ENCODE assay signal across 18 mouse cellular contexts in genomic region chr12:54396341-54396740, GRCm38 (mm10).
"Had no signal": no experiment of that assay in that cellular context is flagged by ENCODE, and none has a peak within 500 bp of the region (broad histone marks: within the 10 kb centered on the region; RNA-seq: fewer than 3 reads in every experiment).

No protein-coding gene starts in this region.

- H3K4me2 ChIP-seq: limb, embryonic 12.5 days; limb, embryonic 15.5 days; liver, embryonic 11.5 days; lung, embryonic 14.5 days; midbrain, embryonic 12.5 days; midbrain, embryonic 15.5 days; neural tube, embryonic 13.5 days had no signal

- DNase-seq: kidney, adult 18-20 months; kidney, adult 9 months; kidney, postnatal 14 days; kidney, postnatal 4 days; left cerebral cortex, postnatal 4 days; liver, postnatal 0 days; thymus, adult 18-20 months; thymus, postnatal 4 days had no signal

- H3K9me3 ChIP-seq: limb, embryonic 12.5 days; limb, embryonic 15.5 days; midbrain, embryonic 12.5 days; midbrain, embryonic 15.5 days; neural tube, embryonic 13.5 days had no signal

- H3K9ac ChIP-seq: limb, embryonic 12.5 days; limb, embryonic 15.5 days; liver, embryonic 14.5 days; liver, postnatal 0 days; lung, embryonic 14.5 days; midbrain, embryonic 12.5 days; midbrain, embryonic 15.5 days; neural tube, embryonic 13.5 days had no signal

- H3K27me3 ChIP-seq: limb, embryonic 12.5 days; midbrain, embryonic 12.5 days; midbrain, embryonic 15.5 days; neural tube, embryonic 13.5 days had no signal

- H3K4me1 ChIP-seq: limb, embryonic 15.5 days; midbrain, embryonic 12.5 days; midbrain, embryonic 15.5 days; neural tube, embryonic 13.5 days had no signal

- H3K27ac ChIP-seq: limb, embryonic 12.5 days; limb, embryonic 15.5 days; liver, embryonic 14.5 days; macrophage; midbrain, embryonic 12.5 days; midbrain, embryonic 15.5 days; neural tube, embryonic 13.5 days had no signal

- H3K36me3 ChIP-seq: limb, embryonic 12.5 days; limb, embryonic 15.5 days; midbrain, embryonic 12.5 days; midbrain, embryonic 15.5 days; neural tube, embryonic 13.5 days had no signal

- ATAC-seq: liver, postnatal 0 days; lung, postnatal 0 days; midbrain, embryonic 15.5 days had no signal

- H3K4me3 ChIP-seq: limb, embryonic 12.5 days; limb, embryonic 15.5 days; midbrain, embryonic 12.5 days; midbrain, embryonic 15.5 days; neural tube, embryonic 13.5 days had no signal
